Mouse (Mus musculus): Measurements from ENCODE around the gene Rap1gap. TPM values are rescaled to one million over a fixed set of nuclear protein-coding genes. Genes with fewer than 3 reads are reported as not detected.

Gene Rap1gap
- polyA plus RNA-seq, 1 experiment from 2014 or later = 48.8 TPM

GRCm38 (mm10) chr4:137736220-137736701 is 71.7 kb downstream of the Rap1gap start:
- no peak overlapping the region for H3K27ac ChIP-seq (ENCODE audit: low read length)
- no peak overlapping the region for H3K9ac ChIP-seq (replicated peaks; ENCODE audit: low read depth)
- H3K27me3 ChIP-seq (replicated peaks; ENCODE audit: insufficient read depth, low read length) = no peaks in the 10 kb centered on the region
- ATAC-seq (no peak), DNase-seq (ENCODE audit: low spot score) (no peak)
- H3K4me2 ChIP-seq (replicated peaks; ENCODE audit: low read depth, low read length) = no peak overlapping the region
- TF ChIP-seq CTCF (IDR thresholded peaks at IDR 0.05) (no peak), EP300 (IDR thresholded peaks at IDR 0.05) (no peak)
- H3K4me3 ChIP-seq (ENCODE audit: low read depth, low read length) = no peak overlapping the region
- H3K9me3 ChIP-seq (ENCODE audit: low read length) = no peaks in the 10 kb centered on the region
- 39% methylated on average over 10 of the region's 11 CpGs for WGBS
- 0 out of 2 replicates have a peak, but pooled peaks cover 3% of the 10 kb centered on the region for H3K4me1 ChIP-seq (ENCODE audit: insufficient read depth, low read depth, low read length)
- no peaks in the 10 kb centered on the region for H3K36me3 ChIP-seq (ENCODE audit: insufficient read depth, low read length)

DNA sequence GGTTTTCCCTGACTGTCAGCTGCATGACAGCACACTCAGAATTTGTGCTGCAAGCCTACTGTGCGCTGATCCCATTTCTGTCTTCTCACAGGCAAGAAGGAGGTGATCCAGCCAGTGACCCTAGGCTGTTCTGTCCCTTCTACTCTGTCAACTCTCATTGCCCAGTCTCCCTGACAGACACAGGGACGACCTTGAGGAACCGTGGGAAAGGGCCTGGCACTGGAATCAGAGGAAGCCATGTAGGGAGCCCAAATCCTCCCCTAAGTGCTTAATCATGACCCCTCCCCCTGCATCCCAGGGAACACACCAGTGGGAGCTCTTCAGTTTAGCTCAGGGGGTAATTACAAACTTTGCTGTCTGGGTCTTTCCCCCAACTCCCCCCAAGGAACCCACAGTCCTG is 73.2 kb downstream of the Rap1gap start:
- Histone ChIP-seq H3K36me3 (ENCODE audit: insufficient read depth, low read length) (no peaks in the 10 kb centered on the region), H3K4me1 (ENCODE audit: insufficient read depth, low read depth, low read length) (0 out of 2 replicates have a peak, but pooled peaks cover 3% of the 10 kb centered on the region), H3K4me2 (replicated peaks; ENCODE audit: low read depth, low read length) (no peak overlapping the region), H3K9me3 (ENCODE audit: low read length) (no peaks in the 10 kb centered on the region), H3K27me3 (replicated peaks; ENCODE audit: insufficient read depth, low read length) (no peaks in the 10 kb centered on the region), H3K27ac (ENCODE audit: low read length) (no peak overlapping the region), H3K9ac (replicated peaks; ENCODE audit: low read depth) (no peak overlapping the region), H3K4me3 (ENCODE audit: low read depth, low read length) (no peak overlapping the region)
- ATAC-seq = no peak
- TF ChIP-seq CTCF (IDR thresholded peaks at IDR 0.05) = no peak
- no peak for TF ChIP-seq EP300 (IDR thresholded peaks at IDR 0.05)
- no peak for DNase-seq (ENCODE audit: low spot score)
- WGBS = 64% methylated on average over 3 of the region's 3 CpGs

- TF ChIP-seq EP300 (IDR thresholded peaks at IDR 0.05) (no peak), CTCF (IDR thresholded peaks at IDR 0.05) (no peak)
- H3K27me3 ChIP-seq (replicated peaks; ENCODE audit: insufficient read depth, low read length) = no peaks in the 10 kb centered on the region
- 54% methylated on average over 9 of the region's 9 CpGs for WGBS
These were observed 74.8 kb downstream of the Rap1gap start for GRCm38 (mm10) chr4:137739151-137739923.

GRCm38 (mm10) chr4:137740350-137740749 is 75.8 kb downstream of the Rap1gap start:
- no peak overlapping the region for H3K9ac ChIP-seq (replicated peaks; ENCODE audit: low read depth)
- H3K4me3 ChIP-seq (ENCODE audit: low read depth, low read length) = no peak overlapping the region
- ATAC-seq (no peak), DNase-seq (ENCODE audit: low spot score) (no peak)
- no peaks in the 10 kb centered on the region for H3K36me3 ChIP-seq (ENCODE audit: insufficient read depth, low read length)
- 0 out of 2 replicates have a peak, but pooled peaks cover 3% of the 10 kb centered on the region for H3K4me1 ChIP-seq (ENCODE audit: insufficient read depth, low read depth, low read length)
- no peak overlapping the region for H3K4me2 ChIP-seq (replicated peaks; ENCODE audit: low read depth, low read length)
- TF ChIP-seq CTCF (IDR thresholded peaks at IDR 0.05) = no peak
- no peak for TF ChIP-seq EP300 (IDR thresholded peaks at IDR 0.05)
- H3K9me3 ChIP-seq (ENCODE audit: low read length) = no peaks in the 10 kb centered on the region
- 76% methylated on average over 7 of the region's 7 CpGs for WGBS
- no peaks in the 10 kb centered on the region for H3K27me3 ChIP-seq (replicated peaks; ENCODE audit: insufficient read depth, low read length)
- no peak overlapping the region for H3K27ac ChIP-seq (ENCODE audit: low read length)

More at GRCm38 (mm10) chr4:137739151-137739923, 74.8 kb downstream of the Rap1gap start:
- no peak overlapping the region for H3K4me2 ChIP-seq (replicated peaks; ENCODE audit: low read depth, low read length)
- DNase-seq (ENCODE audit: low spot score) = peak; percentile 64
- no peaks in the 10 kb centered on the region for H3K9me3 ChIP-seq (ENCODE audit: low read length)
- ATAC-seq = peak; percentile 47; the same call in 1 of the 2 replicates
- H3K4me3 ChIP-seq (ENCODE audit: low read depth, low read length) = no peak overlapping the region
- no peaks in the 10 kb centered on the region for H3K36me3 ChIP-seq (ENCODE audit: insufficient read depth, low read length)
- 0 out of 2 replicates have a peak, but pooled peaks cover 3% of the 10 kb centered on the region for H3K4me1 ChIP-seq (ENCODE audit: insufficient read depth, low read depth, low read length)
- no peak overlapping the region for H3K9ac ChIP-seq (replicated peaks; ENCODE audit: low read depth)
- no peak overlapping the region for H3K27ac ChIP-seq (ENCODE audit: low read length)

- Histone ChIP-seq H3K36me3 (ENCODE audit: insufficient read depth, low read length) (no peaks in the 10 kb centered on the region), H3K9me3 (ENCODE audit: low read length) (no peaks in the 10 kb centered on the region), H3K4me3 (ENCODE audit: low read depth, low read length) (no peak overlapping the region), H3K9ac (replicated peaks; ENCODE audit: low read depth) (no peak overlapping the region), H3K4me1 (ENCODE audit: insufficient read depth, low read depth, low read length) (no peaks in the 10 kb centered on the region), H3K4me2 (replicated peaks; ENCODE audit: low read depth, low read length) (no peak overlapping the region), H3K27me3 (replicated peaks; ENCODE audit: insufficient read depth, low read length) (no peaks in the 10 kb centered on the region), H3K27ac (ENCODE audit: low read length) (no peak overlapping the region)
- 71% methylated on average over 7 of the region's 7 CpGs for WGBS
- ATAC-seq (no peak), DNase-seq (ENCODE audit: low spot score) (no peak)
- TF ChIP-seq CTCF (IDR thresholded peaks at IDR 0.05) (no peak), EP300 (IDR thresholded peaks at IDR 0.05) (no peak)
These were observed 79.3 kb downstream of the Rap1gap start for GRCm38 (mm10) chr4:137743791-137744190.

- 62% methylated on average over 13 of the region's 13 CpGs for WGBS
- ATAC-seq (no peak), DNase-seq (ENCODE audit: low spot score) (no peak)
- TF ChIP-seq EP300 (IDR thresholded peaks at IDR 0.05) = no peak
- TF ChIP-seq CTCF (IDR thresholded peaks at IDR 0.05) = peak; percentile 70
- Histone ChIP-seq H3K9ac (replicated peaks; ENCODE audit: low read depth) (no peak overlapping the region), H3K9me3 (ENCODE audit: low read length) (no peaks in the 10 kb centered on the region), H3K4me3 (ENCODE audit: low read depth, low read length) (no peak overlapping the region), H3K36me3 (ENCODE audit: insufficient read depth, low read length) (no peaks in the 10 kb centered on the region), H3K4me1 (ENCODE audit: insufficient read depth, low read depth, low read length) (no peaks in the 10 kb centered on the region), H3K4me2 (replicated peaks; ENCODE audit: low read depth, low read length) (no peak overlapping the region), H3K27ac (ENCODE audit: low read length) (no peak overlapping the region), H3K27me3 (replicated peaks; ENCODE audit: insufficient read depth, low read length) (no peaks in the 10 kb centered on the region)
These were observed 80.0 kb downstream of the Rap1gap start for GRCm38 (mm10) chr4:137744433-137744918.
